Mouse (Mus musculus) bone marrow, adult 2 months (tissue): Measurements from ENCODE around the gene H2-M5. TPM values are rescaled to one million over a fixed set of nuclear protein-coding genes. Genes with fewer than 3 reads are reported as not detected.

Experiments
- H3K27ac ChIP-seq: fragments of 200-500 bp; 2 replicates; pipeline ENCODE4 v1.5.1; 2012; ENCODE audit warnings: low read depth, mild to moderate bottlenecking, control low read depth, inconsistent platforms, low read length; ENCODE audit not compliant: control insufficient read depth, poor library complexity, insufficient read depth
- H3K4me1 ChIP-seq: fragments of 200-500 bp; 2 replicates; pipeline ENCODE4 v1.6.1; 2011; ENCODE audit warnings: low read length; ENCODE audit not compliant: control insufficient read depth, insufficient read depth
- H3K4me3 ChIP-seq: fragments of 200-500 bp; replicated peaks from 2 replicates; pipeline ENCODE3; 2011; ENCODE audit warnings: mild to moderate bottlenecking, low read depth, low read length, control low read depth; ENCODE audit not compliant: control insufficient read depth
- CTCF ChIP-seq: fragments of 200-500 bp; IDR thresholded peaks from 2 replicates; pipeline ENCODE4 v1.5.1; 2011; ENCODE audit warnings: low read length, control low read depth; ENCODE audit not compliant: control insufficient read depth, insufficient read depth
- POLR2A ChIP-seq: fragments of 200-500 bp; IDR thresholded peaks from 2 replicates; pipeline ENCODE4 v1.6.1; 2011; ENCODE audit warnings: low read depth, mild to moderate bottlenecking, control low read depth, low read length, borderline replicate concordance; ENCODE audit not compliant: control insufficient read depth
- WGBS: fragments of 180-500 bp; shearing (Covaris S2); methylation state at CpG from one replicate; pipeline ENCODE4 v1.1.7; 2018; 5-methylcytosine and 5-hydroxymethylcytosine counted together
- polyA plus RNA-seq: library from polyadenylated mRNA; stranded (reverse); fragments of >200 nt; gene quantifications from 2 replicates; pipeline ENCODE4 v1.2.4, GENCODE M21; 2011; ENCODE audit warnings: low replicate concordance; ENCODE audit not compliant: missing spikeins, insufficient read depth, insufficient read length

Gene H2-M5
- polyA plus RNA-seq, 1 experiment: 15.2 TPM

GRCm38 (mm10) chr17:37018328-37018727 lies 29.0 kb upstream of the H2-M5 start:
- WGBS: 82% methylated on average over 3 of the region's 3 CpGs
- no peak for TF ChIP-seq CTCF
- no peak for TF ChIP-seq POLR2A
- no peaks in the 10 kb centered on the region for H3K4me1 ChIP-seq
- H3K27ac ChIP-seq: no peak overlapping the region
- H3K4me3 ChIP-seq: no peak overlapping the region

GRCm38 (mm10) chr17:37016333-37016732 lies 27.0 kb upstream of the H2-M5 start:
- no peak overlapping the region for H3K27ac ChIP-seq
- no peak overlapping the region for H3K4me3 ChIP-seq
- TF ChIP-seq POLR2A: no peak
- no peak for TF ChIP-seq CTCF
- H3K4me1 ChIP-seq: no peaks in the 10 kb centered on the region

GRCm38 (mm10) chr17:37012141-37012540 lies 22.8 kb upstream of the H2-M5 start:
- Histone ChIP-seq H3K4me1 (no peaks in the 10 kb centered on the region; the same call in 1 of the 2 replicates), H3K4me3 (no peak overlapping the region), H3K27ac (no peak overlapping the region)
- TF ChIP-seq POLR2A (no peak), CTCF (no peak)
- WGBS: 82% methylated on average over 5 of the region's 5 CpGs

- H3K27ac ChIP-seq: no peak overlapping the region
- no peak overlapping the region for H3K4me3 ChIP-seq
- H3K4me1 ChIP-seq: no peaks in the 10 kb centered on the region; the same call in 1 of the 2 replicates
- TF ChIP-seq CTCF: no peak
- TF ChIP-seq POLR2A: no peak
- WGBS: 82% methylated on average over 3 of the region's 3 CpGs
These were observed 22.4 kb upstream of the H2-M5 start for GRCm38 (mm10) chr17:37011719-37012118.

- TF ChIP-seq POLR2A: no peak
- no peak for TF ChIP-seq CTCF
- 34% methylated on average over 17 of the region's 17 CpGs for WGBS
- Histone ChIP-seq H3K27ac (no peak overlapping the region), H3K4me1 (no peaks in the 10 kb centered on the region; the same call in 1 of the 2 replicates), H3K4me3 (no peak overlapping the region)
These were observed 20.2 kb upstream of the H2-M5 start for GRCm38 (mm10) chr17:37009460-37010042.

- TF ChIP-seq POLR2A (no peak), CTCF (no peak)
- 90% methylated on average over 6 of the region's 6 CpGs for WGBS
- Histone ChIP-seq H3K27ac (no peak overlapping the region), H3K4me1 (no peaks in the 10 kb centered on the region; the same call in 1 of the 2 replicates), H3K4me3 (no peak overlapping the region)
These were observed 18.8 kb upstream of the H2-M5 start for GRCm38 (mm10) chr17:37008161-37008560.

- no peaks in the 10 kb centered on the region; the same call in 1 of the 2 replicates for H3K4me1 ChIP-seq
- TF ChIP-seq POLR2A (no peak), CTCF (no peak)
- H3K4me3 ChIP-seq: no peak overlapping the region
- WGBS: 66% methylated on average over 4 of the region's 4 CpGs
- H3K27ac ChIP-seq: no peak overlapping the region
These were observed 14.0 kb upstream of the H2-M5 start for GRCm38 (mm10) chr17:37003366-37003765.

GRCm38 (mm10) chr17:37002364-37003330 lies 13.3 kb upstream of the H2-M5 start:
- peak overlapping the region; percentile 16 for H3K4me3 ChIP-seq
- 2% methylated on average over 49 of the region's 49 CpGs for WGBS
- no peak overlapping the region for H3K27ac ChIP-seq
- H3K4me1 ChIP-seq: no peaks in the 10 kb centered on the region; the same call in 1 of the 2 replicates
- no peak for TF ChIP-seq CTCF
- TF ChIP-seq POLR2A: no peak
